Mouse (Mus musculus): ENCODE results near the gene Htra3.

- TF ChIP-seq USF1 (IDR thresholded peaks at IDR 0.05; ENCODE audit: low read depth, low read length) (no peak), POLR2A (IDR thresholded peaks at IDR 0.05; ENCODE audit: control insufficient read depth in 1 of 2, insufficient read depth in 1 of 2, low read depth in 1 of 2, low read length in 2 of 2, poor library complexity in 1 of 2) (no peak), EP300 (IDR thresholded peaks at IDR 0.05; ENCODE audit: low read depth in 1 of 2, low read length in 2 of 2) (no peak), CTCF (IDR thresholded peaks at IDR 0.05 in 2 of 3, conservative IDR thresholded peaks at IDR 0.05 in 1 of 3; ENCODE audit: control insufficient read depth in 1 of 3, insufficient read depth in 1 of 3, low read depth in 2 of 3, low read length in 3 of 3, poor library complexity in 1 of 3, severe bottlenecking in 1 of 3) (no peak), USF2 (IDR thresholded peaks at IDR 0.05; ENCODE audit: borderline replicate concordance in 1 of 2, insufficient read depth in 1 of 2, low read depth in 1 of 2, low read length in 2 of 2) (no peak), JUND (IDR thresholded peaks at IDR 0.05; ENCODE audit: low read depth, low read length) (no peak), UBTF (IDR thresholded peaks at IDR 0.05; ENCODE audit: borderline replicate concordance, insufficient read depth, low read depth, low read length) (no peak), GATA1 (IDR thresholded peaks at IDR 0.05; ENCODE audit: low read depth, low read length) (no peak), MAZ (IDR thresholded peaks at IDR 0.05; ENCODE audit: low read depth, low read length) (no peak), ETS1 (IDR thresholded peaks at IDR 0.05; ENCODE audit: low read depth, low read length) (no peak), MAX (IDR thresholded peaks at IDR 0.05; ENCODE audit: low read length) (no peak), POLR2AphosphoS5 (IDR thresholded peaks at IDR 0.05; ENCODE audit: borderline replicate concordance, low read depth, low read length) (no peak), KAT2A (conservative IDR thresholded peaks at IDR 0.05; ENCODE audit: low read depth, low read length) (no peak), TAL1 (IDR thresholded peaks at IDR 0.05; ENCODE audit: low read length) (no peak)
These were observed 37.5 kb downstream of the Htra3 start for GRCm38 (mm10) chr5:35641961-35642584.

Measured in MEL (cell line).